Mouse (Mus musculus) embryonic facial prominence, embryonic 11.5 days (tissue): ENCODE measurements around the gene Gfm2. TPM values are rescaled to one million over a fixed set of nuclear protein-coding genes. Genes with fewer than 3 reads are reported as not detected.
"Not testable (repeated sequence)": the region's sequence is repeated elsewhere in the genome, so short reads cannot be mapped to it uniquely, and the experiment has no call there.

Experiments used
- ATAC-seq: fragments of 200-750 bp; cut with Nextera tagmentation; replicated peaks from 2 replicates; pipeline ENCODE4 v1.8.0; 2017; ENCODE audit warnings: low read depth; ENCODE audit not compliant: insufficient number of reproducible peaks, low FRiP score, low TSS enrichment
- DNase-seq: peaks from one replicate; pipeline ENCODE4 v3.0.0-alpha.2; 2015; ENCODE audit warnings: low spot score
- H3K27ac ChIP-seq: fragments of 300-500 bp; sonication (generic); replicated peaks from 2 replicates; pipeline ENCODE4 v1.5.1; 2014; ENCODE audit warnings: mild to moderate bottlenecking, low read depth, low read length, control low read depth
- H3K27me3 ChIP-seq: fragments of 300-500 bp; sonication (generic); 2 replicates; pipeline ENCODE4 v1.6.1; 2014; ENCODE audit warnings: mild to moderate bottlenecking, low read length, moderate library complexity, mixed read lengths; ENCODE audit not compliant: control insufficient read depth, insufficient read depth
- H3K36me3 ChIP-seq: fragments of 300-500 bp; sonication (generic); replicated peaks from 2 replicates; pipeline ENCODE4 v1.6.1; 2014; ENCODE audit warnings: low read depth, mild to moderate bottlenecking, low read length, moderate library complexity, mixed read lengths; ENCODE audit not compliant: control insufficient read depth, insufficient read depth
- H3K4me1 ChIP-seq: fragments of 300-500 bp; sonication (generic); 2 replicates; pipeline ENCODE4 v1.6.1; 2014; ENCODE audit warnings: low read length, mixed read lengths; ENCODE audit not compliant: control insufficient read depth, insufficient read depth
- H3K4me2 ChIP-seq: fragments of 300-500 bp; sonication (generic); 2 replicates; pipeline ENCODE4 v1.6.1; 2014; ENCODE audit warnings: low read depth, mild to moderate bottlenecking, control low read depth, low read length, moderate library complexity
- H3K4me3 ChIP-seq: fragments of 300-500 bp; sonication (generic); 2 replicates; pipeline ENCODE4 v1.5.1; 2014; ENCODE audit warnings: low read depth, low read length, control low read depth
- H3K9ac ChIP-seq: fragments of 300-500 bp; sonication (generic); replicated peaks from 2 replicates; pipeline ENCODE4 v1.6.1; 2014; ENCODE audit warnings: mild to moderate bottlenecking, control low read depth, low read length
- H3K9me3 ChIP-seq: fragments of 300-500 bp; sonication (generic); replicated peaks from 2 replicates; pipeline ENCODE4 v1.6.1; 2016; ENCODE audit warnings: mild to moderate bottlenecking, low read length, inconsistent platforms, mixed read lengths; ENCODE audit not compliant: control insufficient read depth
- WGBS: fragments of 180-500 bp; shearing (Covaris S2); extraction: QIAGEN DNeasy Blood & Tissue Kit; methylation state at CpG from one replicate; pipeline ENCODE4 v1.1.7; 2014; 5-methylcytosine and 5-hydroxymethylcytosine counted together
- polyA plus RNA-seq: library from polyadenylated mRNA; unstranded; fragments of >200 nt; fragmentation: Nextera tagmentation; extraction: Ambion mirVana; gene quantifications from 2 replicates; pipeline ENCODE4 v1.2.1, GENCODE M21; 2014

Gfm2 gene
- polyA plus RNA-seq, 1 experiment from 2014 or later: 30.2 TPM

GRCm38 (mm10) chr13:97129654-97130053 lies 8.1 kb upstream of the Gfm2 start:
- H3K36me3 ChIP-seq, ATAC-seq: not testable (repeated sequence)
- WGBS: 94% methylated on average over 2 of the region's 4 CpGs

GRCm38 (mm10) chr13:97130413-97130812 lies 7.3 kb upstream of the Gfm2 start:
- not testable (repeated sequence) for DNase-seq, H3K36me3 ChIP-seq, H3K27ac ChIP-seq, H3K9me3 ChIP-seq, ATAC-seq, H3K4me1 ChIP-seq, H3K27me3 ChIP-seq, H3K9ac ChIP-seq, H3K4me2 ChIP-seq, H3K4me3 ChIP-seq
- no CpG with 5 or more reads among the region's 2 CpGs for WGBS

More at GRCm38 (mm10) chr13:97129654-97130053, 8.1 kb upstream of the Gfm2 start:
- not testable (repeated sequence) for H3K27ac ChIP-seq, H3K27me3 ChIP-seq, H3K4me2 ChIP-seq, DNase-seq, H3K4me1 ChIP-seq, H3K9me3 ChIP-seq, H3K9ac ChIP-seq, H3K4me3 ChIP-seq

DNA sequence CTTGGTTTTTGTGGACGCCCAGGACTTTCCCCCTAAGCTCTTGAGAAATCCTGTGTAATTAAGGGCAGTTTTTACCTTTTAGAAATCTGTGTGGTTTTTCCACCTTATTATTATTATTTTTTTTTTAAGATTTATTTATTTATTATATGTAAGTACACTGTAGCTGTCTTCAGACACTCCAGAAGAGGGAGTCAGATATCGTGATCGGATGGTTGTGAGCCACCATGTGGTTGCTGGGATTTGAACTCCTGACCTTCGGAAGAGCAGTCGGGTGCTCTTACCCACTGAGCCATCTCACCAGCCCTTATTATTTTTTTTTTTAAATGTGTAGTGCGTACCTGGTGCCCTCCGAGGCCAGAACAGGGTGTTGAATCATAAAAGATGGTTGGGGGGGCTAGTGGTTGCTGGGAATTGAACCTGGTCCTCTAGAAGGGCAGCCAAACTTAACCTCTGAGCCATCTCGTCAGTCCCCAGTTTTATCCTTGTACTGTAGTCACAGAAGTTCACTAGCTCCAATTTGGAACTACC lies 731 bp downstream of the Gfm2 start:
- H3K4me1 ChIP-seq, H3K36me3 ChIP-seq, ATAC-seq, H3K27me3 ChIP-seq, H3K9me3 ChIP-seq, H3K27ac ChIP-seq, DNase-seq: not testable (repeated sequence)
- H3K4me2 ChIP-seq: peak overlapping the region; percentile 52
- H3K9ac ChIP-seq: peak overlapping the region; percentile 84; the same call in 1 of the 2 replicates
- WGBS: 35% methylated on average over 8 of the region's 8 CpGs
- peak overlapping the region; percentile 76 for H3K4me3 ChIP-seq

GRCm38 (mm10) chr13:97142321-97142720 lies 4.6 kb downstream of the Gfm2 start:
- Histone ChIP-seq H3K9me3 (no peaks in the 10 kb centered on the region), H3K4me3 (no peak overlapping the region), H3K4me2 (no peak overlapping the region), H3K36me3 (peaks cover 2% of the 10 kb centered on the region), H3K4me1 (no peaks in the 10 kb centered on the region), H3K27ac (no peak overlapping the region), H3K27me3 (no peaks in the 10 kb centered on the region), H3K9ac (no peak overlapping the region)
- WGBS: 90% methylated on average over 7 of the region's 7 CpGs
- ATAC-seq (no peak), DNase-seq (no peak)

DNA sequence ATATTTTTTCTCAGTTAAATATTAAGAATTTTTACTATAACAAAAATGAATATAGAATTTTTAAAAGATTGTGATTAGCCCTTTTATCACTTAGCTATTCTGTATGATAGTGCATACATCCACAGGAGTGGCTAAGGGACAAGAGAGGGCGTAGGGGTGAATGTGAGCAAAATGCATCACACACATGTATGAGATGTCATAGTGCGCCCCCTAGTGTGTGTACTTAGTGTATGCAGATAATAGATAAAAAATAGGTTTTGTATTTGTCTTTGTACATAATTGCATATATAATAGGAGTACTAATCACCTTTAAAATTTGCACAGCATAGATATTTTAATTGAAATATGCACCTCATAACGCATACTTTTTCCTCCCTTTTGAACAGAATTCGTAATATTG lies 8.1 kb downstream of the Gfm2 start:
- H3K4me3 ChIP-seq: no peak overlapping the region
- no peaks in the 10 kb centered on the region for H3K9me3 ChIP-seq
- DNase-seq (peak; percentile 74), ATAC-seq (no peak)
- H3K9ac ChIP-seq: no peak overlapping the region
- H3K36me3 ChIP-seq: peaks cover 2% of the 10 kb centered on the region
- WGBS: 60% methylated on average over 4 of the region's 4 CpGs
- no peaks in the 10 kb centered on the region for H3K27me3 ChIP-seq
- no peaks in the 10 kb centered on the region for H3K4me1 ChIP-seq
- H3K4me2 ChIP-seq: no peak overlapping the region
- H3K27ac ChIP-seq: no peak overlapping the region

DNA sequence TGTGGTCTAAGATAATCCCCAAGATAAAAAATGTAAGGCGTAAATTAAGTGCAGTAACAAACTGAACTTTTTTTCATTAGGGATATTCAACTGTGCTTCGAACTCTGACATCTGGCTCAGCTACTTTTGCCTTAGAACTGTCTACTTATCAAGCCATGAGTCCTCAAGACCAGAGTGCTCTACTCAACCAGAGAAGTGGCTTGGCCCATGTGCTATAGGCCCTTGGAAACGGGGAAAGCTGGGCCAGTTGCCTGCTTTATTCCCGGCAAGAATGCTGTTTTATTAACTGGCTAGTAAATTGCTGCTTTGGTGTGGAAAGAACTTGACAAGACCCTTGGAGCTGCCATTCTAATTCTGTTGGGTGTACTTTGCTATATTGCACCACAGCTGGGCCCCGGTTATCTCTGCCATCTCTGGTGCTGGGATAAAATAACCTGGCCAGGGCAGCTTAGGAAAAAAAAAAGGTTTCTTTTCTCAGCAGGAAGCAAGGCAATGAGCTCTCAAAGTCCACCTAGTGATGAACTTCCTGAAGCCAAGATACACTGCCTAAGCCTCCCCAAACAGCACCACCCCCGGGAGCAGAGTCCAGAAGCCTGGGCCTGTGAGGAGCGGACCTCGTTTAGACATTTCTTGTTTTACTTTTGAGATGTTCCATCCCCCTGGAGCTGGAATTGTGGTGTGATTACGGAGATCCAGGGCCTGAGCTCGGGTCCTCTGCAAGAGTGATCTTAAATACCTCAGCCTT lies 38.0 kb downstream of the Gfm2 start:
- 91% methylated on average over 10 of the region's 10 CpGs for WGBS
- Histone ChIP-seq H3K4me3 (no peak overlapping the region), H3K9me3 (no peaks in the 10 kb centered on the region), H3K27ac (no peak overlapping the region), H3K4me1 (no peaks in the 10 kb centered on the region), H3K27me3 (no peaks in the 10 kb centered on the region), H3K36me3 (peaks cover under 1% of the 10 kb centered on the region; the same call in 1 of the 2 replicates), H3K4me2 (no peak overlapping the region), H3K9ac (no peak overlapping the region)
- ATAC-seq (no peak), DNase-seq (no peak)

GRCm38 (mm10) chr13:97176731-97177130 lies 39.0 kb downstream of the Gfm2 start:
- Histone ChIP-seq H3K27me3 (no peaks in the 10 kb centered on the region), H3K4me1 (no peaks in the 10 kb centered on the region), H3K4me2 (no peak overlapping the region), H3K27ac (no peak overlapping the region), H3K9me3 (no peaks in the 10 kb centered on the region), H3K36me3 (no peaks in the 10 kb centered on the region; the same call in 1 of the 2 replicates), H3K4me3 (no peak overlapping the region), H3K9ac (no peak overlapping the region)
- ATAC-seq (no peak), DNase-seq (no peak)
- 93% methylated on average over 5 of the region's 5 CpGs for WGBS

DNA sequence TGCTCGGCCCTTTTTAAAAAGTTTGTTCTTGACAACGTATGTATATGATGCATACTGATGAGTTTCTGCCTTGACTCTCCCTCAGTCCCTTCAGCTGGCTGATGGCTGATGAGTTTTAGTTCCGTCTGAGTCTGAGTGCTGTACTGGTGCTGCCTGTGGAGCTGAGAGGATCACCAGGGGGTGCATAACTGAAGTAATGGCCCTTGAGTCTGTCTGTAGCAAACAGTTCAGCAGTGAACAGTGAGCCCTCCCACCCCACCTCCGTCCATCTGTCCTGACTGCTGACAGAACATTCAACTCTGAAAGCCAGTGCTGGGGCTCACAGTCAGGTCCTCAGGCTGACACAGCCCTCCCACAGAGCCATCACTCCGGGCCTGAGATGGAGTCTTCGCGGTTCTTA lies 41.2 kb downstream of the Gfm2 start:
- 78% methylated on average over 7 of the region's 7 CpGs for WGBS
- DNase-seq: no peak
- H3K4me2 ChIP-seq: no peak overlapping the region
- no peaks in the 10 kb centered on the region for H3K9me3 ChIP-seq
- H3K27me3 ChIP-seq: no peaks in the 10 kb centered on the region
- no peak overlapping the region for H3K4me3 ChIP-seq
- no peak for ATAC-seq
- no peak overlapping the region for H3K9ac ChIP-seq
- no peak overlapping the region for H3K27ac ChIP-seq
- H3K36me3 ChIP-seq: no peaks in the 10 kb centered on the region; the same call in 1 of the 2 replicates
- no peaks in the 10 kb centered on the region for H3K4me1 ChIP-seq
